Mouse (Mus musculus) erythroblast, embryonic 14.5 days (primary cell): ENCODE measurements around the gene Fam117b. TPM values are rescaled to one million over a fixed set of nuclear protein-coding genes. Genes with fewer than 3 reads are reported as not detected.

Source experiments
- H3K27me3 ChIP-seq: 2 replicates; pipeline ENCODE4 v1.6.1; 2012; ENCODE audit warnings: inconsistent platforms; ENCODE audit not compliant: control insufficient read depth
- H3K36me3 ChIP-seq: 2 replicates; pipeline ENCODE4 v1.6.1; 2012; ENCODE audit warnings: mild to moderate bottlenecking, inconsistent platforms; ENCODE audit not compliant: control insufficient read depth
- H3K4me1 ChIP-seq: 2 replicates; pipeline ENCODE4 v1.6.1; 2012; ENCODE audit warnings: inconsistent platforms; ENCODE audit not compliant: control insufficient read depth
- H3K4me3 ChIP-seq: replicated peaks from 2 replicates; pipeline ENCODE3; 2012; ENCODE audit warnings: moderate library complexity, mild to moderate bottlenecking, inconsistent platforms
- H3K9me3 ChIP-seq: 2 replicates; pipeline ENCODE4 v1.6.1; 2012; ENCODE audit warnings: low read length, inconsistent platforms, mixed read lengths; ENCODE audit not compliant: control insufficient read depth
- GATA1 ChIP-seq: IDR thresholded peaks from 2 replicates; pipeline ENCODE4 v1.6.1; 2012; ENCODE audit warnings: low read length, inconsistent platforms, mixed read lengths
- TAL1 ChIP-seq: IDR thresholded peaks from 3 replicates; pipeline ENCODE4 v1.6.1; 2012; ENCODE audit warnings: low read length, inconsistent platforms, mixed read lengths
- polyA plus RNA-seq: library from polyadenylated mRNA; stranded (reverse); fragments of >175 nt; gene quantifications from 2 replicates; pipeline ENCODE4 v1.2.3, GENCODE M21; 2012

Fam117b gene
- polyA plus RNA-seq, 1 experiment, result 0.13 TPM

GRCm38 (mm10) chr1:59924411-59924810, 11.6 kb downstream of the Fam117b start:
- TF ChIP-seq TAL1 (no peak), GATA1 (no peak)
- no peaks in the 10 kb centered on the region for H3K27me3 ChIP-seq
- peaks cover 8% of the 10 kb centered on the region for H3K4me1 ChIP-seq
- no peak overlapping the region for H3K4me3 ChIP-seq
- no peaks in the 10 kb centered on the region; the same call in 1 of the 2 replicates for H3K36me3 ChIP-seq
- no peaks in the 10 kb centered on the region for H3K9me3 ChIP-seq

- peaks cover 8% of the 10 kb centered on the region for H3K4me1 ChIP-seq
Observed at GRCm38 (mm10) chr1:59926021-59926672, 13.3 kb downstream of the Fam117b start.

GRCm38 (mm10) chr1:59927131-59927680, 14.4 kb downstream of the Fam117b start:
- peaks cover 8% of the 10 kb centered on the region for H3K4me1 ChIP-seq
- no peak overlapping the region for H3K4me3 ChIP-seq
- no peaks in the 10 kb centered on the region; the same call in 1 of the 2 replicates for H3K36me3 ChIP-seq
- H3K9me3 ChIP-seq, result no peaks in the 10 kb centered on the region
- TF ChIP-seq GATA1 (no peak), TAL1 (no peak)
- no peaks in the 10 kb centered on the region for H3K27me3 ChIP-seq

More at GRCm38 (mm10) chr1:59926021-59926672, 13.3 kb downstream of the Fam117b start:
- Histone ChIP-seq H3K36me3 (no peaks in the 10 kb centered on the region; the same call in 1 of the 2 replicates), H3K4me3 (no peak overlapping the region), H3K9me3 (no peaks in the 10 kb centered on the region), H3K27me3 (no peaks in the 10 kb centered on the region)
- TF ChIP-seq TAL1, result no peak
- TF ChIP-seq GATA1, result no peak

- H3K9me3 ChIP-seq, result no peaks in the 10 kb centered on the region
- H3K27me3 ChIP-seq, result no peaks in the 10 kb centered on the region
- no peak for TF ChIP-seq GATA1
- no peak for TF ChIP-seq TAL1
- no peaks in the 10 kb centered on the region; the same call in 1 of the 2 replicates for H3K36me3 ChIP-seq
- H3K4me3 ChIP-seq, result no peak overlapping the region
- peaks cover 6% of the 10 kb centered on the region; the same call in 1 of the 2 replicates for H3K4me1 ChIP-seq
Observed at GRCm38 (mm10) chr1:59930926-59931325, 18.1 kb downstream of the Fam117b start.

GRCm38 (mm10) chr1:59932991-59933390, 20.2 kb downstream of the Fam117b start:
- Histone ChIP-seq H3K9me3 (no peaks in the 10 kb centered on the region), H3K4me3 (no peak overlapping the region), H3K36me3 (no peaks in the 10 kb centered on the region), H3K27me3 (no peaks in the 10 kb centered on the region), H3K4me1 (peaks cover 3% of the 10 kb centered on the region)
- TF ChIP-seq TAL1, result no peak
- TF ChIP-seq GATA1, result no peak

- no peaks in the 10 kb centered on the region for H3K36me3 ChIP-seq
- no peak overlapping the region for H3K4me3 ChIP-seq
- no peaks in the 10 kb centered on the region for H3K27me3 ChIP-seq
- peaks cover 40% of the 10 kb centered on the region for H3K4me1 ChIP-seq
- no peaks in the 10 kb centered on the region for H3K9me3 ChIP-seq
- TF ChIP-seq TAL1 (no peak), GATA1 (no peak)
Observed at GRCm38 (mm10) chr1:59941063-59941462, 28.3 kb downstream of the Fam117b start.

GRCm38 (mm10) chr1:59942057-59942790, 29.4 kb downstream of the Fam117b start:
- TF ChIP-seq GATA1 (no peak), TAL1 (no peak)
- H3K9me3 ChIP-seq, result no peaks in the 10 kb centered on the region

GRCm38 (mm10) chr1:59943825-59944224, 31.0 kb downstream of the Fam117b start:
- no peak for TF ChIP-seq GATA1
- TF ChIP-seq TAL1, result no peak
- peaks cover 37% of the 10 kb centered on the region for H3K4me1 ChIP-seq
- H3K9me3 ChIP-seq, result no peaks in the 10 kb centered on the region

More at GRCm38 (mm10) chr1:59942057-59942790, 29.4 kb downstream of the Fam117b start:
- peaks cover 37% of the 10 kb centered on the region for H3K4me1 ChIP-seq
- no peak overlapping the region for H3K4me3 ChIP-seq
- H3K27me3 ChIP-seq, result no peaks in the 10 kb centered on the region
- H3K36me3 ChIP-seq, result no peaks in the 10 kb centered on the region

GRCm38 (mm10) chr1:59945969-59946368, 33.2 kb downstream of the Fam117b start:
- TF ChIP-seq TAL1, result no peak
- no peak for TF ChIP-seq GATA1
- peaks cover 26% of the 10 kb centered on the region for H3K4me1 ChIP-seq
- H3K27me3 ChIP-seq, result no peaks in the 10 kb centered on the region
- no peaks in the 10 kb centered on the region for H3K9me3 ChIP-seq
- no peaks in the 10 kb centered on the region for H3K36me3 ChIP-seq
- H3K4me3 ChIP-seq, result no peak overlapping the region

More at GRCm38 (mm10) chr1:59943825-59944224, 31.0 kb downstream of the Fam117b start:
- H3K27me3 ChIP-seq, result no peaks in the 10 kb centered on the region
- H3K36me3 ChIP-seq, result no peaks in the 10 kb centered on the region
- H3K4me3 ChIP-seq, result no peak overlapping the region
